Mouse (Mus musculus) stomach, embryonic 16.5 days (tissue): Measurements from ENCODE around the gene Gpr27. TPM values are rescaled to one million over a fixed set of nuclear protein-coding genes. Genes with fewer than 3 reads are reported as not detected.

Experiments
- ATAC-seq: fragments of 200-750 bp; cut with Nextera tagmentation; 2 replicates; pipeline ENCODE4 v1.8.0; 2017; ENCODE audit warnings: moderate number of reproducible peaks, moderate TSS enrichment; ENCODE audit not compliant: insufficient read depth, low FRiP score
- H3K27ac ChIP-seq: fragments of 300-500 bp; sonication (generic); 2 replicates; pipeline ENCODE4 v1.5.1; 2014; ENCODE audit warnings: low read length
- H3K27me3 ChIP-seq: fragments of 300-500 bp; sonication (generic); 2 replicates; pipeline ENCODE4 v1.6.1; 2014; ENCODE audit warnings: low read length, control low read depth, mixed read lengths; ENCODE audit not compliant: control insufficient read depth, insufficient read depth
- H3K36me3 ChIP-seq: fragments of 300-500 bp; sonication (generic); 2 replicates; pipeline ENCODE4 v1.6.1; 2014; ENCODE audit warnings: low read length; ENCODE audit not compliant: control insufficient read depth, insufficient read depth
- H3K4me1 ChIP-seq: fragments of 300-500 bp; sonication (generic); 2 replicates; pipeline ENCODE4 v1.6.1; 2014; ENCODE audit warnings: low read length, control low read depth, mixed read lengths; ENCODE audit not compliant: control insufficient read depth, insufficient read depth
- H3K4me2 ChIP-seq: fragments of 300-500 bp; sonication (generic); 2 replicates; pipeline ENCODE4 v1.6.1; 2014; ENCODE audit warnings: low read depth, low read length, mixed read lengths
- H3K4me3 ChIP-seq: fragments of 300-500 bp; sonication (generic); replicated peaks from 2 replicates; pipeline ENCODE4 v1.5.1; 2014; ENCODE audit warnings: mild to moderate bottlenecking, low read length
- H3K9ac ChIP-seq: fragments of 300-500 bp; sonication (generic); 2 replicates; pipeline ENCODE4 v1.6.1; 2014; ENCODE audit warnings: low read length
- H3K9me3 ChIP-seq: fragments of 300-500 bp; sonication (generic); replicated peaks from 2 replicates; pipeline ENCODE4 v1.6.1; 2016; ENCODE audit warnings: low read length, control low read depth; ENCODE audit not compliant: control insufficient read depth
- WGBS: fragments of 180-500 bp; shearing (Covaris S2); extraction: QIAGEN DNeasy Blood & Tissue Kit; methylation state at CpG from one replicate; pipeline ENCODE4 v1.1.7; 2014; 5-methylcytosine and 5-hydroxymethylcytosine counted together
- polyA plus RNA-seq: library from polyadenylated mRNA; unstranded; fragments of >200 nt; fragmentation: Nextera tagmentation; extraction: Ambion mirVana; gene quantifications from 2 replicates; pipeline ENCODE4 v1.2.1, GENCODE M21; 2015

The Gpr27 gene
- polyA plus RNA-seq, 1 experiment from 2014 or later, result 1.6 TPM

GRCm38 (mm10) chr6:99656088-99656487 is 36.4 kb upstream of the Gpr27 start:
- Histone ChIP-seq H3K9me3 (no peaks in the 10 kb centered on the region), H3K4me2 (no peak overlapping the region), H3K9ac (no peak overlapping the region), H3K27ac (no peak overlapping the region), H3K4me3 (no peak overlapping the region), H3K36me3 (no peaks in the 10 kb centered on the region), H3K27me3 (no peaks in the 10 kb centered on the region), H3K4me1 (no peaks in the 10 kb centered on the region)
- ATAC-seq, result no peak
- WGBS, result 94% methylated on average over 2 of the region's 2 CpGs

- WGBS, result 81% methylated on average over 10 of the region's 10 CpGs
- H3K9me3 ChIP-seq, result no peaks in the 10 kb centered on the region
- no peak overlapping the region for H3K4me2 ChIP-seq
- no peaks in the 10 kb centered on the region for H3K36me3 ChIP-seq
- no peaks in the 10 kb centered on the region for H3K27me3 ChIP-seq
- H3K27ac ChIP-seq, result no peak overlapping the region
- ATAC-seq, result no peak
- H3K4me1 ChIP-seq, result no peaks in the 10 kb centered on the region
- H3K9ac ChIP-seq, result no peak overlapping the region
- no peak overlapping the region for H3K4me3 ChIP-seq
These were observed 33.9 kb upstream of the Gpr27 start for GRCm38 (mm10) chr6:99658586-99658985.

GRCm38 (mm10) chr6:99660443-99660842 is 32.0 kb upstream of the Gpr27 start:
- H3K9me3 ChIP-seq, result no peaks in the 10 kb centered on the region
- no peak for ATAC-seq
- H3K4me3 ChIP-seq, result no peak overlapping the region
- H3K9ac ChIP-seq, result no peak overlapping the region
- H3K27ac ChIP-seq, result no peak overlapping the region
- no peaks in the 10 kb centered on the region; the same call in 1 of the 2 replicates for H3K4me1 ChIP-seq
- no peaks in the 10 kb centered on the region for H3K36me3 ChIP-seq
- no peak overlapping the region for H3K4me2 ChIP-seq
- WGBS, result 24% methylated on average over 3 of the region's 3 CpGs
- 0 out of 2 replicates have a peak, but pooled peaks cover 3% of the 10 kb centered on the region for H3K27me3 ChIP-seq

- H3K4me2 ChIP-seq, result no peak overlapping the region
- no peak overlapping the region for H3K9ac ChIP-seq
- WGBS, result 71% methylated on average over 8 of the region's 8 CpGs
- no peaks in the 10 kb centered on the region for H3K36me3 ChIP-seq
- no peak overlapping the region for H3K27ac ChIP-seq
- no peak for ATAC-seq
- H3K4me3 ChIP-seq, result no peak overlapping the region
- H3K9me3 ChIP-seq, result no peaks in the 10 kb centered on the region
- H3K27me3 ChIP-seq, result 0 out of 2 replicates have a peak, but pooled peaks cover 3% of the 10 kb centered on the region
- no peaks in the 10 kb centered on the region; the same call in 1 of the 2 replicates for H3K4me1 ChIP-seq
These were observed 29.2 kb upstream of the Gpr27 start for GRCm38 (mm10) chr6:99663232-99663631.

- no peak for ATAC-seq
- no peaks in the 10 kb centered on the region for H3K9me3 ChIP-seq
- WGBS, result 21% methylated on average over 16 of the region's 16 CpGs
These were observed 26.8 kb upstream of the Gpr27 start for GRCm38 (mm10) chr6:99665457-99666317.

GRCm38 (mm10) chr6:99666318-99667171 is 25.9 kb upstream of the Gpr27 start, which contains the start of the genes Eif4e3 and Gm20696:
Eif4e3 (minus strand) TSS chr6:99666771.
Gm20696 (minus strand) TSS chr6:99666797.
- Histone ChIP-seq H3K27me3 (0 out of 2 replicates have a peak, but pooled peaks cover 3% of the 10 kb centered on the region), H3K27ac (peak within 1 kb of the TSS; percentile 26), H3K4me1 (no peaks in the 10 kb centered on the region; the same call in 1 of the 2 replicates), H3K9me3 (no peaks in the 10 kb centered on the region), H3K36me3 (no peaks in the 10 kb centered on the region), H3K4me3 (peak within 1 kb of the TSS; percentile 73), H3K9ac (peak within 1 kb of the TSS; percentile 83), H3K4me2 (peak within 1 kb of the TSS; percentile 91)
- peak; percentile 84 for ATAC-seq
- WGBS, result under 1% methylated on average over 47 of the region's 75 CpGs

More at GRCm38 (mm10) chr6:99665457-99666317, 26.8 kb upstream of the Gpr27 start:
- Histone ChIP-seq H3K4me1 (no peaks in the 10 kb centered on the region; the same call in 1 of the 2 replicates), H3K4me2 (peak overlapping the region; percentile 91), H3K9ac (peak overlapping the region; percentile 83), H3K27ac (peak overlapping the region; percentile 26; the same call in 1 of the 2 replicates), H3K27me3 (0 out of 2 replicates have a peak, but pooled peaks cover 3% of the 10 kb centered on the region), H3K4me3 (peak overlapping the region; percentile 73), H3K36me3 (no peaks in the 10 kb centered on the region)

GRCm38 (mm10) chr6:99667290-99667689 is 25.2 kb upstream of the Gpr27 start:
- no peaks in the 10 kb centered on the region for H3K9me3 ChIP-seq
- WGBS, result 34% methylated on average over 8 of the region's 8 CpGs
- no peaks in the 10 kb centered on the region; the same call in 1 of the 2 replicates for H3K4me1 ChIP-seq
- peak overlapping the region; percentile 91 for H3K4me2 ChIP-seq
- no peaks in the 10 kb centered on the region for H3K36me3 ChIP-seq
- 0 out of 2 replicates have a peak, but pooled peaks cover 3% of the 10 kb centered on the region for H3K27me3 ChIP-seq
- ATAC-seq, result no peak
- peak overlapping the region; percentile 73; the same call in 1 of the 2 replicates for H3K4me3 ChIP-seq
- peak overlapping the region; percentile 83; the same call in 1 of the 2 replicates for H3K9ac ChIP-seq
- H3K27ac ChIP-seq, result peak overlapping the region; percentile 10

GRCm38 (mm10) chr6:99669481-99670325 is 22.8 kb upstream of the Gpr27 start:
- Histone ChIP-seq H3K4me1 (no peaks in the 10 kb centered on the region; the same call in 1 of the 2 replicates), H3K27ac (no peak overlapping the region), H3K27me3 (no peaks in the 10 kb centered on the region), H3K36me3 (no peaks in the 10 kb centered on the region), H3K9me3 (no peaks in the 10 kb centered on the region), H3K9ac (no peak overlapping the region), H3K4me3 (no peak overlapping the region), H3K4me2 (no peak overlapping the region)
- WGBS, result 56% methylated on average over 5 of the region's 5 CpGs
- no peak for ATAC-seq
